ENCODE assay signal across 8 mouse cellular contexts in the genomic region with DNA sequence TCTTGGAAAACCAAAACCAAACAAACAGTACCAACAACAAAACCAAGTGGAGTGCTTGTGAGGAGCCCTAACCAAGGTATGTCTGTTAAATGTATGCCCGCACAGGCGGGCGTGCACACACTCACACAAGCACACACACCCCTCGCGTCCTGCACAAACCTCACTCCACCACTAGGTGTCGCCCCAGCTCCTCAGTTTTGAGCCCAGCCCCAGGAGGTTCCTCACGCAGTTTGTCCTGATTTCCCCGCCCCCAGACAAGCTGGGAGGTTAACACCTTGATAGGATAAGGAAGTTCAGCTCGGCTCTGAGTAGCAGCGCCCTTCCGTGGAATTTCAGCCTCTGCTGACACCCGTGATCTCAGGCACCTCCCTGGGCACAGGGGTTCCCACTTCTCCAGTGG. TPM values are rescaled to one million over a fixed set of nuclear protein-coding genes. Genes with fewer than 3 reads are reported as not detected.
DNase-seq lines count a peak whose midpoint lies in the region; ATAC-seq and TF ChIP-seq lines count a peak whose summit lies in the region.

No protein-coding gene starts in this region.

- no peak for TF ChIP-seq POLR2A in cerebellum, adult 2 months (IDR thresholded peaks at IDR 0.05; ENCODE audit: borderline replicate concordance, insufficient read depth, low read length)

- no peaks in the 10 kb centered on the region for H3K4me1 ChIP-seq in cerebellum, adult 2 months (ENCODE audit: control insufficient read depth, insufficient read depth, low read length)
- H3K4me1 ChIP-seq in forebrain, postnatal 0 days (ENCODE audit: insufficient read depth): no peaks in the 10 kb centered on the region
- H3K4me1 ChIP-seq in lung, embryonic 14.5 days (ENCODE audit: insufficient read depth): no peaks in the 10 kb centered on the region

- no peak overlapping the region for H3K4me3 ChIP-seq in cerebellum, adult 2 months (replicated peaks; ENCODE audit: insufficient read depth, low read depth, low read length)
- no peak overlapping the region for H3K4me3 ChIP-seq in forebrain, postnatal 0 days (ENCODE audit: low read depth, low read length)
- H3K4me3 ChIP-seq in lung, embryonic 14.5 days (ENCODE audit: low read depth, low read length): no peak overlapping the region

- no peaks in the 10 kb centered on the region for H3K9me3 ChIP-seq in forebrain, postnatal 0 days (ENCODE audit: low read length)
- no peaks in the 10 kb centered on the region for H3K9me3 ChIP-seq in lung, embryonic 14.5 days (ENCODE audit: low read depth, low read length)

- H3K36me3 ChIP-seq in forebrain, postnatal 0 days (ENCODE audit: insufficient read depth): 0 out of 2 replicates have a peak, but pooled peaks cover 7% of the 10 kb centered on the region
- no peaks in the 10 kb centered on the region for H3K36me3 ChIP-seq in lung, embryonic 14.5 days (ENCODE audit: insufficient read depth)

- no peak overlapping the region for H3K4me2 ChIP-seq in forebrain, postnatal 0 days (ENCODE audit: low read depth)
- peak overlapping the region; percentile 27 for H3K4me2 ChIP-seq in lung, embryonic 14.5 days

- TF ChIP-seq CTCF in cerebellum, adult 2 months (IDR thresholded peaks at IDR 0.05; ENCODE audit: borderline replicate concordance, insufficient read depth, low read depth, low read length): peak; percentile 91
- TF ChIP-seq CTCF in forebrain, postnatal 0 days (IDR thresholded peaks at IDR 0.05; ENCODE audit: low read depth): peak; percentile 96
- peak; percentile 98 for TF ChIP-seq CTCF in lung, embryonic 14.5 days (IDR thresholded peaks at IDR 0.05; ENCODE audit: low read depth)

- ATAC-seq in forebrain, postnatal 0 days: peak; percentile 76
- ATAC-seq in lung, embryonic 14.5 days (ENCODE audit: insufficient read depth): peak; percentile 82

- H3K27me3 ChIP-seq in cerebellum, adult 2 months (ENCODE audit: control insufficient read depth, insufficient read depth, low read length): no peaks in the 10 kb centered on the region; the same call in 1 of the 2 replicates
- H3K27me3 ChIP-seq in forebrain, postnatal 0 days (ENCODE audit: insufficient read depth, low read length): no peaks in the 10 kb centered on the region
- peaks cover 26% of the 10 kb centered on the region for H3K27me3 ChIP-seq in lung, embryonic 14.5 days (ENCODE audit: insufficient read depth, low read length)

- no peak overlapping the region for H3K9ac ChIP-seq in forebrain, postnatal 0 days
- H3K9ac ChIP-seq in lung, embryonic 14.5 days: no peak overlapping the region

- intact Hi-C loops in heart, postnatal 36 days (cut with DNase I): loop anchor here (1.0 to 10.0 kb wide), 3 partner anchors 64 to 394 kb away; partner anchors contain the start of gene Tyk2

- no peak overlapping the region for H3K27ac ChIP-seq in cerebellum, adult 2 months (ENCODE audit: insufficient read depth, low read length)
- H3K27ac ChIP-seq in forebrain, postnatal 0 days (ENCODE audit: low read depth, low read length): no peak overlapping the region
- no peak overlapping the region for H3K27ac ChIP-seq in lung, embryonic 14.5 days (ENCODE audit: low read depth)

- WGBS in cerebellum, adult 2 months: 3% methylated on average over 12 of the region's 12 CpGs
- 2% methylated on average over 12 of the region's 12 CpGs for WGBS in forebrain, postnatal 0 days
- 2% methylated on average over 12 of the region's 12 CpGs for WGBS in lung, embryonic 14.5 days

- DNase-seq in MEL-GATA-1-ER (ENCODE audit: extremely low read depth, low read depth): peak; percentile 77
- peak; percentile 51 to 66 for DNase-seq in cerebellum, adult 2 months
- DNase-seq in forebrain, postnatal 0 days: peak; percentile 88
- DNase-seq in heart, postnatal 36 days: peak; percentile 85
- peak; percentile 64 to 85 for DNase-seq in layer of hippocampus, adult 8-10 months (ENCODE audit: low spot score in 2 of 2)
- peak; percentile 90 for DNase-seq in lung, embryonic 14.5 days
- peak; percentile 62 for DNase-seq in ovary, postnatal 10 days (ENCODE audit: low spot score)
- peak; percentile 74 for DNase-seq in thymus, postnatal 0 days (ENCODE audit: low spot score)

RNA-seq across cellular contexts. Expression of gene Olfm2, which starts 5.7 kb away (rescaled TPM):
- polyA plus RNA-seq in cerebellum, adult 2 months (2012; rRNA removed): 45.4 and 54.1 TPM in 2 replicates
- total RNA-seq in forebrain, postnatal 0 days (2014; rRNA removed): 251 and 263 TPM in 2 replicates
- polyA plus RNA-seq in forebrain, postnatal 0 days (2015; fragmentation: Nextera tagmentation; extraction: Ambion mirVana): 210 and 249 TPM in 2 replicates
- under 1 TPM; 0.19 to 0.31 TPM for total RNA-seq in heart, postnatal 36 days (2021)
- total RNA-seq in layer of hippocampus, adult 8-10 months (2022): 10 to 100 TPM; 45.9 to 52.3 (median 47.0) TPM
- 1.2 and 1.7 TPM in 2 replicates for polyA plus RNA-seq in lung, embryonic 14.5 days (2014; fragmentation: Nextera tagmentation; extraction: Ambion mirVana)
- 0.24 and 0.52 TPM in 2 replicates for polyA plus RNA-seq in thymus, postnatal 0 days (2015; fragmentation: Nextera tagmentation; extraction: Ambion mirVana)

Comparison
In these comparisons a context has a peak if more than half of its experiments do, and no peak if none do; other contexts are left out.
1. RNA of gene Olfm2, which starts 5.7 kb away (polyA plus RNA-seq): 210 to 249 TPM in forebrain, postnatal 0 days and 45.4 to 54.1 TPM in cerebellum, adult 2 months; 1.2 to 1.7 TPM in lung, embryonic 14.5 days and 0.24 to 0.52 TPM in thymus, postnatal 0 days; every median in the first group is over 10 times any median in the second.
2. Peak in every context shown above with its lines, with median percentiles within 50 percentile points of each other: DNase-seq and CTCF ChIP-seq.